Mouse (Mus musculus) testis, adult 2 months (tissue): ENCODE measurements around the gene Tmc6.

Experiments used
- CTCF ChIP-seq: fragments of 200-500 bp; IDR thresholded peaks from 2 replicates; pipeline ENCODE4 v1.5.1; 2012; ENCODE audit warnings: low read depth, mild to moderate bottlenecking, inconsistent platforms, low read length, moderate library complexity; ENCODE audit not compliant: control insufficient read depth, insufficient read depth, insufficient replicate concordance
- POLR2A ChIP-seq: fragments of 200-500 bp; IDR thresholded peaks from 2 replicates; pipeline ENCODE4 v1.6.1; 2012; ENCODE audit warnings: low read depth, mild to moderate bottlenecking, inconsistent platforms, low read length, moderate library complexity; ENCODE audit not compliant: control insufficient read depth

DNA sequence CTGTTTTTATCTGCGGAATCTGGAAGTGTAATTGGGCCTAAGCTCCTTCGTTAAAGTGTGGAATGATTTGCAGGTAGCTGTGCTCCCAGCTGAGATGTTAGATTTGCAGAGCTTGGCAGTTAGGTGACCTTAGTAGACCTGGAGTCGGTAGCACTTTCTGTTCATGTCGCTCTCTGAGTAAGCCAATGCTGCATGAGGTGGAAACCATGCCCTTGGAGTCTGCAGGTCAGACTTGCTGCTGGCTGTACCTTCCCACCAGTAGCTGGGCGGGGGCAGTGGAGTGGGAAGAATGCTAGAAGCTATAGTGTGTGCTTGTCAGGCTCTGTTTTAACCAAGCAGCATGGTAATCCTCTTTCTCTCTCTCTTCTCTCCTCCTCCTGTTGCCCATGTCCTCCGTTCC, 40.9 kb downstream of the Tmc6 start:
- TF ChIP-seq POLR2A (no peak), CTCF (no peak)
